In genomic region chr5:113332239-113332638, GRCm38 (mm10) we compare ENCODE assay signal across 10 mouse cellular contexts. TPM values are rescaled to one million over a fixed set of nuclear protein-coding genes. Genes with fewer than 3 reads are reported as not detected.
A peak's percentile ranks its signal among the peaks of the same experiment; 100 is the strongest.
DNase-seq lines count a peak whose midpoint lies in the region; ATAC-seq and TF ChIP-seq lines count a peak whose summit lies in the region.
"Had no signal": no experiment of that assay in that cellular context is flagged by ENCODE, and none has a peak within 500 bp of the region (broad histone marks: within the 10 kb centered on the region; RNA-seq: fewer than 3 reads in every experiment).

No protein-coding gene starts in this region.

- TF ChIP-seq POLR2A in testis, adult 2 months (IDR thresholded peaks at IDR 0.05; ENCODE audit: control insufficient read depth, low read depth, low read length) = peak; percentile 23; the same call in 1 of the 2 replicates

- no peak overlapping the region for H3K4me2 ChIP-seq in forebrain, embryonic 11.5 days (ENCODE audit: low read depth, low read length, severe bottlenecking)
- no peak overlapping the region for H3K4me2 ChIP-seq in forebrain, embryonic 13.5 days
- H3K4me2 ChIP-seq in lung, embryonic 14.5 days = no peak overlapping the region
- H3K4me2 ChIP-seq: forebrain, embryonic 12.5 days had no signal

- H3K9me3 ChIP-seq in forebrain, embryonic 11.5 days (ENCODE audit: control insufficient read depth, low read length) = peaks cover 4% of the 10 kb centered on the region; the same call in 1 of the 2 replicates
- H3K9me3 ChIP-seq in forebrain, embryonic 13.5 days (replicated peaks) = peaks cover 20% of the 10 kb centered on the region
- no peaks in the 10 kb centered on the region for H3K9me3 ChIP-seq in lung, embryonic 14.5 days (ENCODE audit: low read depth, low read length)
- H3K9me3 ChIP-seq in embryonic facial prominence, embryonic 10.5 days = peaks cover 21% of the 10 kb centered on the region

- no peak overlapping the region for H3K4me3 ChIP-seq in forebrain, embryonic 11.5 days (ENCODE audit: low read depth, low read length)
- H3K4me3 ChIP-seq in forebrain, embryonic 13.5 days = no peak overlapping the region
- no peak overlapping the region for H3K4me3 ChIP-seq in lung, embryonic 14.5 days (ENCODE audit: low read depth, low read length)
- no peak overlapping the region for H3K4me3 ChIP-seq in embryonic facial prominence, embryonic 10.5 days
- no peak overlapping the region for H3K4me3 ChIP-seq in testis, adult 2 months (ENCODE audit: control insufficient read depth, low read depth, low read length)
- H3K4me3 ChIP-seq: forebrain, embryonic 12.5 days had no signal

- peak; percentile 77 for DNase-seq in forebrain, embryonic 11.5 days (ENCODE audit: low spot score)
- peak; percentile 57 for DNase-seq in lung, embryonic 14.5 days
- no peak for DNase-seq in lung, adult 18-20 months
- peak; percentile 64 for DNase-seq in embryonic facial prominence, embryonic 10.5 days (ENCODE audit: low spot score)
- DNase-seq in layer of hippocampus, adult 11-12 months (ENCODE audit: low spot score) = no peak
- no peak for DNase-seq in heart, adult 11 months

- H3K27ac ChIP-seq in forebrain, embryonic 11.5 days (ENCODE audit: low read depth, low read length) = no peak overlapping the region
- H3K27ac ChIP-seq in forebrain, embryonic 13.5 days = no peak overlapping the region
- H3K27ac ChIP-seq in lung, embryonic 14.5 days (ENCODE audit: low read depth) = no peak overlapping the region
- no peak overlapping the region for H3K27ac ChIP-seq in embryonic facial prominence, embryonic 10.5 days (replicated peaks)
- H3K27ac ChIP-seq in testis, adult 2 months (ENCODE audit: control insufficient read depth, insufficient read depth, low read depth, low read length) = no peak overlapping the region
- H3K27ac ChIP-seq: forebrain, embryonic 12.5 days had no signal

- peaks cover 35% of the 10 kb centered on the region for H3K27me3 ChIP-seq in forebrain, embryonic 11.5 days (ENCODE audit: control insufficient read depth, insufficient read depth, low read length)
- peaks cover 57% of the 10 kb centered on the region for H3K27me3 ChIP-seq in forebrain, embryonic 13.5 days
- H3K27me3 ChIP-seq in lung, embryonic 14.5 days (ENCODE audit: insufficient read depth, low read length) = peaks cover 48% of the 10 kb centered on the region
- H3K27me3 ChIP-seq in embryonic facial prominence, embryonic 10.5 days (replicated peaks; ENCODE audit: low read depth, poor library complexity, severe bottlenecking) = peaks cover 59% of the 10 kb centered on the region
- no peaks in the 10 kb centered on the region for H3K27me3 ChIP-seq in testis, adult 2 months (ENCODE audit: control insufficient read depth, insufficient read depth, low read length)

- no peak overlapping the region for H3K9ac ChIP-seq in forebrain, embryonic 11.5 days (ENCODE audit: low read length)
- H3K9ac ChIP-seq in forebrain, embryonic 13.5 days = no peak overlapping the region
- H3K9ac ChIP-seq in lung, embryonic 14.5 days = no peak overlapping the region
- H3K9ac ChIP-seq: forebrain, embryonic 12.5 days had no signal

- ATAC-seq in forebrain, embryonic 11.5 days (replicated peaks; ENCODE audit: low FRiP score) = no peak
- ATAC-seq in forebrain, embryonic 13.5 days = no peak
- no peak for ATAC-seq in lung, embryonic 14.5 days (ENCODE audit: insufficient read depth)

- H3K36me3 ChIP-seq in forebrain, embryonic 11.5 days (ENCODE audit: control insufficient read depth, insufficient read depth, low read length) = no peaks in the 10 kb centered on the region
- no peaks in the 10 kb centered on the region for H3K36me3 ChIP-seq in forebrain, embryonic 13.5 days (ENCODE audit: poor library complexity, severe bottlenecking)
- no peaks in the 10 kb centered on the region for H3K36me3 ChIP-seq in lung, embryonic 14.5 days (ENCODE audit: insufficient read depth)
- no peaks in the 10 kb centered on the region for H3K36me3 ChIP-seq in embryonic facial prominence, embryonic 10.5 days (replicated peaks)
- H3K36me3 ChIP-seq in testis, adult 2 months (ENCODE audit: control insufficient read depth, insufficient read depth, low read length) = no peaks in the 10 kb centered on the region
- H3K36me3 ChIP-seq: forebrain, embryonic 12.5 days had no signal

- WGBS in forebrain, embryonic 11.5 days = 36% methylated on average over 12 of the region's 12 CpGs
- WGBS in forebrain, embryonic 13.5 days = 39% methylated on average over 12 of the region's 12 CpGs
- 33% methylated on average over 12 of the region's 12 CpGs for WGBS in lung, embryonic 14.5 days
- WGBS in embryonic facial prominence, embryonic 10.5 days = 40% methylated on average over 12 of the region's 12 CpGs

- H3K4me1 ChIP-seq in forebrain, embryonic 11.5 days (replicated peaks; ENCODE audit: control insufficient read depth, insufficient read depth, low read length) = peaks cover 3% of the 10 kb centered on the region; the same call in 1 of the 2 replicates
- H3K4me1 ChIP-seq in forebrain, embryonic 13.5 days = peaks cover 17% of the 10 kb centered on the region
- H3K4me1 ChIP-seq in lung, embryonic 14.5 days (ENCODE audit: insufficient read depth) = no peaks in the 10 kb centered on the region
- peaks cover 21% of the 10 kb centered on the region for H3K4me1 ChIP-seq in embryonic facial prominence, embryonic 10.5 days
- H3K4me1 ChIP-seq in testis, adult 2 months (ENCODE audit: control insufficient read depth, insufficient read depth, low read length) = peaks cover 24% of the 10 kb centered on the region

- peak; percentile 68 for TF ChIP-seq CTCF in lung, embryonic 14.5 days (IDR thresholded peaks at IDR 0.05; ENCODE audit: low read depth)
- TF ChIP-seq CTCF in testis, adult 2 months (IDR thresholded peaks at IDR 0.05; ENCODE audit: control insufficient read depth, insufficient read depth, insufficient replicate concordance, low read depth, low read length) = peak; percentile 81

RNA-seq across cellular contexts. Expression of gene Sgsm1, which starts 21.7 kb away (rescaled TPM):
- 14.4 and 15.7 TPM in 2 replicates for polyA plus RNA-seq in forebrain, embryonic 11.5 days (2014; fragmentation: Nextera tagmentation; extraction: Ambion mirVana)
- polyA plus RNA-seq in forebrain, embryonic 13.5 days (2015; fragmentation: Nextera tagmentation; extraction: Ambion mirVana) = 9.8 and 11.9 TPM in 2 replicates
- polyA plus RNA-seq in lung, embryonic 14.5 days (2014; fragmentation: Nextera tagmentation; extraction: Ambion mirVana) = 3.8 and 5.2 TPM in 2 replicates
- 15.1 and 18.0 TPM in 2 replicates for polyA plus RNA-seq in embryonic facial prominence, embryonic 10.5 days (2016; fragmentation: Nextera tagmentation; extraction: Ambion mirVana)
- polyA plus RNA-seq in testis, adult 2 months (2012; rRNA removed) = 1.8 and 2.2 TPM in 2 replicates

RNA-seq across cellular contexts. Expression of gene Aym1, which starts 24.9 kb away (rescaled TPM):
- not detected in 2 replicates for polyA plus RNA-seq in forebrain, embryonic 11.5 days (2014; fragmentation: Nextera tagmentation; extraction: Ambion mirVana)
- not detected in 2 replicates for polyA plus RNA-seq in forebrain, embryonic 13.5 days (2015; fragmentation: Nextera tagmentation; extraction: Ambion mirVana)
- polyA plus RNA-seq in lung, embryonic 14.5 days (2014; fragmentation: Nextera tagmentation; extraction: Ambion mirVana) = not detected in 2 replicates
- not detected in 2 replicates for polyA plus RNA-seq in embryonic facial prominence, embryonic 10.5 days (2016; fragmentation: Nextera tagmentation; extraction: Ambion mirVana)
- 10.8 and 12.8 TPM in 2 replicates for polyA plus RNA-seq in testis, adult 2 months (2012; rRNA removed)
- polyA plus RNA-seq: forebrain, embryonic 12.5 days; lung, embryonic 16.5 days had no signal

Comparison
In these comparisons a context has a peak if more than half of its experiments do, and no peak if none do; other contexts are left out.
1. DNase-seq: peak in forebrain, embryonic 11.5 days (single experiment), lung, embryonic 14.5 days (single experiment) and embryonic facial prominence, embryonic 10.5 days (single experiment); none in lung, adult 18-20 months (0 of 2), layer of hippocampus, adult 11-12 months (single experiment) and heart, adult 11 months (single experiment).
2. RNA of gene Aym1, which starts 24.9 kb away (polyA plus RNA-seq): 10.8 to 12.8 TPM in testis, adult 2 months; not detected in forebrain, embryonic 11.5 days, not detected in forebrain, embryonic 13.5 days, not detected in lung, embryonic 14.5 days and not detected in embryonic facial prominence, embryonic 10.5 days; every median in the first group is over 10 times any median in the second.